Mouse (Mus musculus) urinary bladder, postnatal 36 days (tissue): ENCODE results near the gene Zfp597.
A peak's percentile ranks its signal among the peaks of the same experiment; 100 is the strongest.
"Not testable (repeated sequence)": the region's sequence is repeated elsewhere in the genome, so short reads cannot be mapped to it uniquely, and the experiment has no call there.

Source experiments
- DNase-seq, 2 experiments: peaks; one replicate each; pipeline ENCODE4 v3.0.0; 2022; ENCODE audit warnings: low spot score in 2 of 2, mixed read lengths in 1 of 2

Zfp597 gene

GRCm38 (mm10) chr16:3855776-3856175, 28.6 kb downstream of the Zfp597 start:
- no peak for DNase-seq

GRCm38 (mm10) chr16:3854437-3855182, 29.8 kb downstream of the Zfp597 start:
- no peak for DNase-seq

GRCm38 (mm10) chr16:3852586-3852985, 31.8 kb downstream of the Zfp597 start:
- no peak for DNase-seq

GRCm38 (mm10) chr16:3851301-3851700, 33.1 kb downstream of the Zfp597 start:
- DNase-seq: not testable (repeated sequence)

- DNase-seq: no peak
Measured at GRCm38 (mm10) chr16:3848416-3848815, 35.9 kb downstream of the Zfp597 start.

GRCm38 (mm10) chr16:3847871-3848270, 36.5 kb downstream of the Zfp597 start:
- DNase-seq: no peak

GRCm38 (mm10) chr16:3846711-3847518, 37.4 kb downstream of the Zfp597 start, which contains the start of gene Zfp174:
Gene Zfp174, plus strand, starts transcription at chr16:3847268.
- DNase-seq: peak; percentile 91 to 94

- no peak for DNase-seq
Measured at GRCm38 (mm10) chr16:3843796-3844195, 40.6 kb downstream of the Zfp597 start.

- no peak for DNase-seq
Measured at GRCm38 (mm10) chr16:3842989-3843388, 41.4 kb downstream of the Zfp597 start.

GRCm38 (mm10) chr16:3839157-3839885, 45.0 kb downstream of the Zfp597 start:
- no peak for DNase-seq

- no peak for DNase-seq
Measured at GRCm38 (mm10) chr16:3835461-3835860, 48.9 kb downstream of the Zfp597 start.

GRCm38 (mm10) chr16:3830588-3831109, 53.7 kb downstream of the Zfp597 start, which contains the start of gene Olfr15:
Gene Olfr15, plus strand, starts transcription at chr16:3830878.
- DNase-seq: no peak

GRCm38 (mm10) chr16:3829727-3830126, 54.6 kb downstream of the Zfp597 start:
- DNase-seq: no peak

GRCm38 (mm10) chr16:3828021-3828420, 56.3 kb downstream of the Zfp597 start:
- DNase-seq: no peak

GRCm38 (mm10) chr16:3820202-3820601, 64.2 kb downstream of the Zfp597 start:
- DNase-seq: peak in 1 of 2 experiments; percentile 31

- DNase-seq: not testable (repeated sequence)
Measured at GRCm38 (mm10) chr16:3814667-3815066, 69.7 kb downstream of the Zfp597 start.
